Mouse (Mus musculus): ENCODE measurements around the gene Duoxa1.
"Not testable (repeated sequence)": the region's sequence is repeated elsewhere in the genome, so short reads cannot be mapped to it uniquely, and the experiment has no call there.

Duoxa1 gene

DNA sequence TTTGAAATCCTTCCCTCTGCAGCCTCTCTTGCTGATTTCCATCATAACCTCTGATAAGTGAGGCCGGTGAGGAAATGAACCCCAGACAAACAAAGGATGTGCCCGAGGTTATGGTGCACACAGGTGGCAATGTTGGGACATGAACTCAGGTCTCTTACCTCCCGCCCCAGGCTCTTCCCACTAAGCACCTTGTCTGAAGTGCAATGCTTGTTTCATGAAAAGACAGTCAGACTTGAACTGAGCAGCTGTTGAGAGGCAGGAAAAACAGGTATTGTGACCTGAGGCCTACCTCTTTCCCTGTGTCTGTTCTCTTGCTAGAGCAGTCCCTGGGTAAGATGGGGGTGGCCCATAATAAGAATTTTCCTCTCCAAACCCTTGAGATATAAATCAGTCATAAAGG lies 18.7 kb upstream of the Duoxa1 start:
- DNase-seq (ENCODE audit: extremely low read depth, insufficient read length, low spot score) = no peak

DNA sequence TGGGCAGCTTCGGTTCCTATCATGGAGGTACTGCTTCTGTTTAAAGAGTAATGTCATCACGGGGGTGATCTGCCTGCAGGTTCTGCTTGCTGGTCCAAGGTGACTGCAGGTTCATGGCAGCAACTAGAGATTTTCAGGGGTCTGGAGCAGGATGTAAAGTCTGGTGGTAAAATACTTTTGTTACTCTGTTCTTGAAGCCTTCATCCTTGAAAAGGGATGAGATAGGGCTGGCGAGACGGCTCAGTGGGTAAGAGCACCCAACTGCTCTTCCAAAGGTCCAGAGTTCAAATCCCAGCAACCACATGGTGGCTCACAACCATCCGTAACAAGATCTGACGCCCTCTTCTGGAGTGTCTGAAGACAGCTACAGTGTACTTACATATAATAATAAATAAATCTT lies 16.8 kb upstream of the Duoxa1 start:
- DNase-seq (ENCODE audit: extremely low read depth, insufficient read length, low spot score) = not testable (repeated sequence)

DNA sequence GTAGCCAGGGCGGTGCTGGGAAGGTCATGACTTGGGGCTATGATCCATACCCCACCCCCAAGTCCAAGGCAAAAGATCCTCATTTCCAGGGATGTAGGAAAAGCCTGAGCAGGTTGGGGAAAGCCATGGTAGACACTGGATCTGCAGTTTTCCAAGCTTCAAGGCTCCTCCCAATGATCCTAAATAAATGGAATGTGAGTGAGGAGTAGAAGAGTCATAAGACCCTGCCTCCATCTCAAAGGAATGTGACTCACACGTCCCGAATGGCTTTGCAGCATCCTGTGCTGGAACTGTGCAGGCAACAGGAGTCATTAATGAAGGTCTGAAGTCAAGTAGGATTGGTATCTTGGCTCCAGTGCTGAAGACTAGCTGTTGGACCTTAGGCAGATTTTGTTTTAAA lies 14.5 kb upstream of the Duoxa1 start:
- DNase-seq (ENCODE audit: extremely low read depth, insufficient read length, low spot score) = peak; percentile 61

DNA sequence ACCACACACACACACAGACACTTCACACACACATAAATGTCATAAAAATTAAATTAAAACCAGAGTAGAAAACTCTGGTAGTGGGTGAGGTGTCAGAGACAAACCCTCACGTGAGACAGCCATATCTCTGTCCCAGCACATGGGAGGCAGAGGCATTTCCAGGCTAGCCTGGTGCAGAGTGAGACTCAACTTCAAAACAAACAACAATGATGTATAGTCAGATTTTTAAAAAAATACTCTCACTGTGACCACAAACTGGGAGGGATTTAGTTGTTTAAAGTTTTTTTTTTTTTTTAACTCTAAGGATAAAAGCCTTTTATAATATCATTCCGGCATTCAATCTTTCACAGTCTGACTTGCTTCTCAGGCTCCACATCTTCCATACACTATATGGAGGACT lies 11.8 kb upstream of the Duoxa1 start:
- no peak for DNase-seq (ENCODE audit: extremely low read depth, insufficient read length, low spot score)

DNA sequence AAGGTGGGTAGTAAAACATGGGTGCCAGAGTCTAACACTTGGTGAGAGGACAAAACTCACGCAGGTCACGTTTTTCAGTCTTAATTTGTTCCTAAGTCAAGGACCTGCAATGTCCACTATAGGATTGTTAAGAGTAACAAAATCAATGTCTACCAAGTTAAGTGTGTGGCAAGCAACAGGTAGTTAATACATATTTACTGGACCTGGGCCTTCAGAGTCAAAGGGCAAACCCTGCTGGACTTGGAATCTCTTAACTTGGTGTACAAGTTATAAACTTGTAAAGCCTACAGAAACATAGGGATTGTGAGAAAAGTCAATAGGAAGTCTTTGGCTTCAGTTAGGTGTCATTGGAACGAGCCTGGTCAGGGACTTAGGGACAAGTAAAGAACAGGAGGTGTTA lies 11.1 kb upstream of the Duoxa1 start:
- no peak for DNase-seq (ENCODE audit: extremely low read depth, insufficient read length, low spot score)

DNA sequence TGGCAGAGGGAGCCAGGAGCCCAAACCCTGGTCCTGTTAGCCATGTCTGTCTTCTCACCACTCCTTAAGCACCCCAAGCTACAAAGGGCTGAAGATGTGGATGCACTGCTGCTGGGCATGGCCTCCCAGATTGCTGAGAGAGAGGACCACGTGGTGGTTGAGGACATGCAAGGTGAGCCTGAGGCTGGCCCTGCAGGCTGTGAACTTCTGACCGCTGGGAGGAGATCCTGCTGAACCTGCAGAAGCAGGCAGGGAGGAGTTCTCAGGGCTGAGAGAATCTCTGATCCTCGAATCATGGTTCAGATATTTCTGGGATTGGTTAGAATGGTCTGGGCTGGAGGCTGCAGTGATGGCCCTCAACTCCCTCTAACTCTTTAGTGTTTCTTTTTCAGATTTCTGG lies 10.4 kb upstream of the Duoxa1 start:
- no peak for DNase-seq (ENCODE audit: extremely low read depth, insufficient read length, low spot score)

DNA sequence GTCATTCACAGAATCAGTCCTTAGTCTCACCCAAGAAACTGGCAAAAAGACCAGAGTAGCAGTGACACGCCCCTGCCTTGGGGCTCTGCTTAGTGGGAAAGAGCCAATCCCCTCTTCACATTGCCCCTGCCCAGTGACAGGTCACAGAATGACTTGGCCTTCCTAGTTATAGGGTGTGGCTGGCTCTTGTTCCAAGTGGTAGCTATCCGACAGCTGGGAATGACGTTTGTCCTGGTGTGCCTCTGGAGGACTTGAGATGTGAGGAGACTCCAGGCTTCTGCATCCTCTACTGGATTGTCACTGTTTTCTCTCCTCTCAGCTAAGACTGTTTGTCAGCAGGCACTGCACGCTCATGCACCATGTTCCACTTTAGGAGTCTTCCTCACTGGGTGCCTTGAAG lies 3.9 kb upstream of the Duoxa1 start:
- peak; percentile 39 for DNase-seq (ENCODE audit: extremely low read depth, insufficient read length, low spot score)

DNA sequence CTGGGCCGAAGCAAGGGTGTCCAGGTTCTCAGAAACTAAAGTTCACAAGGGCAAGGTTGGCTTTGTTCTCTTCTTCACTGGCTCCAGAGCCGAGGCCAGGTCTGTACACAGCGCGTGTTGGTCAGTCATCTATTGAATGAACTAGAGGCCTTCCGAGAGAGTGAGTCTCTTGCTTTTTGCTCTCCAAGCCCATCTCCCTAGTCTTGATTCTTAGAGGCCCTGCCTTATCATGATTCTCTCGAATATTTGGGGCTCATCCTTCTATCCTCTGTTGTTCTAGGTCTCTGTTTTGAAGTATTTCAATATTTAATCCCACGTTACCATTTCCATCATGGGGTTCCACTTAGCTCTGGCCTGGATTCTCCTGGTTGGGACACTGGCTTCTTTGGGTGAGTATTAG lies 1.8 kb upstream of the Duoxa1 start, which contains the start of gene Duox1:
Gene Duox1 (plus strand): TSS at position 301 of the 400 bp plus-strand sequence.
- no peak for DNase-seq (ENCODE audit: extremely low read depth, insufficient read length, low spot score)

DNA sequence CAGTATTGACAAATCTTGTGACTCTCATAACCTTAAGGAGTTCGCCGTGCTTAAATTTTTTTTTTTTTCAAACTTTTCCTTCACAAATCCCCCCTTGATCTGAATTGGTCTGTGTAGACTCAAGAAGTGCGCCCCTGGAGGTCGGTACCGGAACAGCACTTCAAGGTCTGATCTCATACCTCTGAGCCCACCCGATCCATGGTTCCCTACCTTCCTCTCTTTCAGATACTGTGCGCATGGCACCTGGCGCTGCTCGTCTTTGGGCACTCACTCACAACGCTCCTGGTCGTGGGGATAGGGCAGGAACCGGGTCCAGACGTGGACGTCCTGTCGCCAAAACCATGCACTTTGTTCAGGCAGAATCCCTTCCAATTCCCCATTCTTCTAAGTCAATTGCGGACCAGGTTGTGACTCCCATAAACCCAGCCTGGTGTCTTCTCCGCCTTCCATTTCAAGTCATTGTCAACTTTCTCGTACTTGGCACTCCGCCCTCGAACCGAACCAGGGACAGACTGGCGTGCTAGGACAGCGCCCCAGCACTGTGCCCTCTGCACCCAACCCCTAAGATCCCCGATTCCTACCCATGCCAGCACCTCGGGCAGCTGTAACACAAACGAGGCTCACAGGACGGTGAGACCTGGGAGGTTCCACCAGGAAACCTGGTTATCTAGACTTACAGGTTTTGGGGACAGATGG lies 660 bp downstream of the Duoxa1 start:
- no peak for DNase-seq (ENCODE audit: extremely low read depth, insufficient read length, low spot score)

DNA sequence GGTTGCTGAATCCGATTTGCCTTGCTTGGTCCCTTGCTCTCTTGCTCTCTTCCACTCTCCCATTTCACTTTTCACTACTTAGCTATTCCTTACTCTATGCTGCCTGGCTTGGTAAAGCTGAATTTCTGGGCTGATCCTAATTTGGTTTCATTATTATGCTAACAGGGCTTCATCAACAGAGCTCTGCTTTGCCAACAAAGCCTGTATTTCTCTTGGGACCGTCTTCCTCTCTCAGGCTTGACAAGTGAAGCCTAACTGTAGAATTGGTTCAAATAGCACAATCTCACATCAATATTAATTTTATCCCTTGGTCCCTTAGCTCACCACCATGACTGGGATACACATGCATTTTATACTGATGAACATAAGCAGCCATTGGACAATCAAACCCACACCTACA lies 2.0 kb downstream of the Duoxa1 start:
- DNase-seq (ENCODE audit: extremely low read depth, insufficient read length, low spot score) = no peak

DNA sequence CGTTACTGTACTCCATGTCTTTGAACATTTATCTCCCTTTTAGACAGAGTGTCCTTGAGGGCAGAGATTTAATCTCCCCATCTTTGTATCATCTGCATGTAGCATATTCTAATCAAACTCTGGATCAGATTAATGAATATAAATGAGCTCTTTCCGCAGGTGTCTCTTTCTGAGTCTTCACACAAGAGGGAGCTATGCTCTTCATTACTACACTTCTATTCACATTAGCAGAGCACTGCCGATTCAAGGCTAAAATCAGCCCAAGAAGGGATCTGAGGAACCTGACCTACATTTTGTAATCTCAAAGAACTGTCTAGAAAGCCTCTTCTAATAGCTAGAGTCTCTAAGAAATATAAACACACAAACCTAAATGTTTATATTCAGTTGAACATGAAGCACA lies 3.9 kb downstream of the Duoxa1 start:
- DNase-seq (ENCODE audit: extremely low read depth, insufficient read length, low spot score) = no peak

DNA sequence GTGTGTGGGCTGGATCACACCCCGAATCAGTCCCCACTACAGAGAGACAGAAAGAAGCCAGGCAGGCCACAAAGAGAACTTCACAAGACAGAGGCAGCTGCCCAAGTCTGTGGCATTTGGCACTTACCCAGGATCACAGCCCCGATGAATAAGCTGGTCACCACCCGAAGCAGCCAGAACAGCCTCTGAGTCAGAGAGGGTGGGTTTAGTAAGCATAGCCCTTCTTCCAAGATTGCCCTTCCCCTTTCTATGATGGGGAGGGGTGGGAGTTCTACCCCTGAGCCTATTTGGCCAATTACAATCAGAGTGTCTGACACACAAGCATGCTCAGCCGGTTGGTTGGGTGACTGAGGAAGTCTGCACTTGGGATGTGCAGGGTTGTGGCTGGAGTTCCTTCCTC lies 7.3 kb downstream of the Duoxa1 start:
- peak; percentile 73 for DNase-seq (ENCODE audit: extremely low read depth, insufficient read length, low spot score)

DNA sequence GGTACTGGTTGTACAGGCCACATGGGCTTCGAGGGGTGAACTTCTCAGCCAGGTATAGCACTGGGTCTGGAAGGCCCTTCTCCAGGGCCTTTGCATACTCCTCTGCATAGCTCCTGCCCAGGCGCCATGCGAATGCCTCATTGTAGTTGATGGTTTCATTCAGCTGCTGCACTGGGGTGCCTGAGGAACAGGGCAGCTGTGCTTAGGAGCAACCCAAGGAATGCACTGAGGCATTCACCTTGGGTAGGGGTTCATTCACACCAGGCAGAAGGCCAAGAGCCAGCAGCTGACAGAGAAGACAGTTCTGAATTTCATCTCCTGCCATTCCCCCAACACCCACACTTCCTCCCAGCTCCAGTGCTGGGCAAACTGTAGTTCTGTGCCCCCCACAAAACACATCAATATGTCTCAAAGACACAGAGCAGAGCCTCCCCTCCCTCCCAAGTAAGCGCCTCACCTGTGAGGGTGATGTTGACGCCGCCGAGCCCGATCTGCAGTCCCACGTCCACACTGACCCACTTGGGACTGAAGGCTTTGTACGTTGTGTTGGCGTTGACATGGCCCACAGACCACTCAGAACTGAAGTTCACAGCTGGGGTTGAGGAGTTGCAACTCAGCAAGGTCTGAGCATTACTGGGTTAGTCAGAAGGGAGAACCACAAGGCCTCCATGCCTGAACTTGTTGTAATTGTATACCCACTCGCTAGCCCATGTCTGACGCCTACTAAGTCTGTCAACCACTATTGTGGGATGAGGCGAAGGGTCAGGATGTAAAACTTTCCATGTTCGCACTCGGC lies 8.2 kb downstream of the Duoxa1 start:
- DNase-seq (ENCODE audit: extremely low read depth, insufficient read length, low spot score) = no peak

DNA sequence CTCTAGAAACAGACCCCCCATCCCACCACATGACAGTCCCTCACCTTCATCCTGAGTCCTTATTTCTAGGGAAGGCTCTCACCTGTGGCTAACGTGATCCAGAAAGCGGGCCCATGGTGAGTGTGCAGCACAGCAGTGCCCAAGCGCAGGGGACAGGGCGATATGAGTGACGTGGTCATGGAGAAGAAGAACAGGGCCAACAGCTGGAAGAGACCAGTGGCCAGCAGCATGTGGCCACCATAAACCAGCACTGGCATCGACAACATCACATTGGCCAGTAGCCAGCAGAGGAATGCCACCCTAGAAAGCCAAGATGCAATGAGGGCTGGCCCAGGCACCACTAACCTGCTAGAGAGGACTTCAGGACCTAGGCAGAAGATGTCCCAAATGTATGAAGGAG lies 9.0 kb downstream of the Duoxa1 start:
- DNase-seq (ENCODE audit: extremely low read depth, insufficient read length, low spot score) = peak; percentile 39

DNA sequence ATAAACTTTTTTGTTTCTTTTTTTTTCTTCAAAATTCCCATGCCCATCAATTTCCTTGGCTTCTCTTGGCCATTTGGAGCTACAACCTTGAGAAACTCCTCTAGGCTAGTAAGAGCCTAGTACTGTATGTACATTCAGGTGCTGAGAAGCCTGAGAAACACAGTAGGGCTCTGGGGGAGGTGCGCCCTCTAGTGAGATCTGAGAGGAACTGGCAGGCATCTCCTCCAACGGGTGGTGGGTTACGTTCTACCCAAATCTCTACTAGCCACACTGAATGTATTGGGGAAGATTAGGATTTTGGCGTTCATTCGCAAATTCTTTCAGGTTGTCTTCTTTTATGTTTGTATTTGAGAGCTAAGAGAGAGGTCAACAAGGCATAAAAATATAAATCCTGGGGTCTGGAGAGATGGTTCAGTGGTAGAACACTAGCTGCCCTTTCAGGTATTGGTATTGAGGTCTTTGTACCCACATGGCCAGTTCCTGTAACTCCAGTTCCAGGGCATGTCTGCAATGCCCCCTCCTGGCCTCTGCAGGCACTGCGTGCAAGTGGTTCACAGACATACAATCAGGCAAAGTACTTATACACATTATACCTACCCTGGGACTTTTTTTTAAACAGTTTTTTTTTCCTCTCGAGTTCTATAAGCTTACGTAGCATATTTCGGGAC lies 10.8 kb downstream of the Duoxa1 start:
- DNase-seq (ENCODE audit: extremely low read depth, insufficient read length, low spot score) = peak; percentile 57

DNA sequence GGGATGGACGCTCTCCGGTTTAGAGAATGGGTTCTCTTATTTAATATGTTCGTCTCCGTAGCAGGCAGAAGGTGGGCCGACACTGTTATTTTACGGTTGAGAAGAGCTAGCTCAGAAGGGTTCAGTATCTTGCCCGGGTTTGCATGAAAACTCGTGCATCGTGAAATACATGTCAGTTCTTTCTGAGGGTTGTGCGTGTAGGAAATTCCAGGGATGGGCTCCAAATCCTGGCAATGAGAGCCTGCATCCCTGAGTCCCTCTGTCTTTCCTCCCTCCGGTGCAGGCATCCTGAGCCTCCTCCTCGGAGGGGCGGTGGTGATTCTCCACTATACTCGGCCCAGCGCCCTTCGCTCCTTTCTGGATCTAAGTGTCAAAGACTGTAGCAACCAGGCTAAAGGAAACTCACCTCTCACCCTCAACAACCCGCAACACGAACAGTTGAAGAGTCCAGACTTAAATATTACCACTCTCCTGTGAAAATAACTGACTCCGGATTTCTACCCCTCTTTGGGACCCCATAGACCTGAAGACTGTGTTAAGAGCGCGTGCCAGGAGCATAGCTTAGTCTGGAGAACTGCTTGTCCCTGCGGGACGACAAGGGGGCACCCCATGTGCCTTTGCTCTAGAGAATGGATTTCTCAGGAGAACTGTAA lies 11.5 kb downstream of the Duoxa1 start:
- DNase-seq (ENCODE audit: extremely low read depth, insufficient read length, low spot score) = no peak

DNA sequence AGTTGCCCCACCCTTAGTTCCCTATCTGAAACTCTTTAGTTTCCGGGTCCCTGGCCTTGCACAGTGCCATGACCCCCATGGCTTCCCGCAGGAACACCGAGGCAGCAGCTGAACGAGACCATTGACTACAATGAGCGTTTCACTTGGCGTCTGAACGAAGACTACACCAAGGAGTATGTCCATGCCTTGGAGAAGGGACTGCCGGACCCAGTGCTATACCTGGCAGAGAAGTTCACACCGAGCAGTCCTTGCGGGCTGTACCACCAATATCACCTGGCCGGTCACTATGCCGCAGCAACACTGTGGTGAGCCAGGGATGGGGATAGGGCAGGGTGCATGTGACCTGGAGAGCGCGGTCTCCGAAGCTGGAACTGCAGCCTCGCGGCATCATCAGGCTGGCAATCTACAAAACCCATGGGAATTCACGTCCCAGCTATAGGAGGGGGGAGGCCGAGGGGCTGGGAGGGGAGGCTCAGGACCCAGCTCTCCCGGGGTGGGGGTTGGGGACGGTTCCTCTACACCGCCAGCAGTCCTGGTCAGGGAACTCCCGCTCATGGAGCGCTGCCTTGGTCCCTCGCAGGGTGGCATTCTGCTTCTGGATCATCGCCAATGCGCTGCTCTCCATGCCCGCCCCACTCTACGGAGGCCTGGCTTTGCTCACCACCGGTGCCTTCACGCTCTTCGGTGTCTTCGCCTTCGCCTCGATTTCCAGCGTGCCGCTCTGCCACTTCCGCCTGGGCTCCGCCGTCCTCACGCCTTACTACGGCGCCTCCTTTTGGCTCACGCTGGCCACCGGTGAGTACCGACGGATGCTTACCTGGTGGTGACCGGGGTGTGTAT lies 12.2 kb downstream of the Duoxa1 start:
- DNase-seq (ENCODE audit: extremely low read depth, insufficient read length, low spot score) = no peak

DNA sequence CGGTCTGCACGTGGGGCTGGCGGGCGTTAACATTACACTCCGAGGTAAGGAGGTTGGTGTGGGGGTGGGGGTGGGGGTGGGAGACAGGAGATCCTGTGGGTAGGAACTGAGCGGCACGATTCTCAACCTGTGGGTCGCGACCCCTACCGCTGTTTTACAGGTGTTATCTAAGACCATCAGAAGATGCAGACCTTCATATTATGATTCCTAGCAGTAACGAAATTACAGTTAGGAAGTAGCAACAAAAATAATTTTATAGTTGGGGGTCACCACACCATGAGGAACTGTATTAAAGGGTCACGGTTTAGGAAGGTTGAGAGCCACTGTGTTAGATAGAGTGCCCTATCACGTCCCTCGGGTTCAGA lies 12.9 kb downstream of the Duoxa1 start:
- DNase-seq (ENCODE audit: extremely low read depth, insufficient read length, low spot score) = no peak

DNA sequence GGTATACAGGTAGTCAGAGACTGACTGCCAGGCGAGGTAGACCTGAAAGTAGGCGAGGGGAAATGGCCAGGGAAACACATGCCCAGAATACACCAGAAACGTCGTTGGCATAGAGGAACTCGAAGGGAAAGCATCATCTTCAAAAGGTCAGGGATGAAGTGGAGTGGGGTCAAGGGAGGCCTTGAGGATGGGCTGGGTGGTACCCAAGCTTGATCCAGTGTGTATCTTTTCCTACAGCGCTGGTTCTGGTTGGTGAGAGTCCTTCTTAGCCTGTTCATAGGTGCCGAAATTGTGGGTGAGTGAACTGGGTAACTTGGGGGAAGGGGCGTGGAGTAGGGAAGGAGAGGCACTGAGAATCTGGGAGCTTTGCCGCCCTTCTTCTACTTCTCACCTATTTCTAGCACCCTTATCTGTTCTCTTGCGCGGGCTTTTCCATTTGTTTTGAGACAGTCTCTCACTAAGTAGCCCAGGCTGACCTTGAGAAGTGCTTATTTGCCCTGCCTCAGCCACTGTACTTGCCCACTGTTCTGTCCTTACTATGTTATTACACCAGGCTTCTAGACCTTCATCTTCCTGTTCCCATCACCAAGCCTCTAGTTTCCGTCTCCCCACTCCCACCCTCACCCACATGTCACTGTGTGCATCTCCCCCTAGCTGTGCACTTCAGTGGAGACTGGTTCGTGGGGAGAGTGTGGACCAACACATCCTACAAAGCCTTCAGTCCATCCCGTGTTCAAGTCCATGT lies 13.4 kb downstream of the Duoxa1 start:
- no peak for DNase-seq (ENCODE audit: extremely low read depth, insufficient read length, low spot score)
